Mouse (Mus musculus): Measurements from ENCODE around the gene Rnf150.

- no peak for TF ChIP-seq POLR2A (IDR thresholded peaks at IDR 0.05; ENCODE audit: borderline replicate concordance, insufficient read depth, low read length)
- TF ChIP-seq CTCF (IDR thresholded peaks at IDR 0.05; ENCODE audit: borderline replicate concordance, insufficient read depth, low read depth, low read length), result no peak
Measured at GRCm38 (mm10) chr8:83061257-83061656, 198.1 kb downstream of the Rnf150 start.
